Mouse (Mus musculus) limb, embryonic 15.5 days (tissue): ENCODE data around the gene C1qtnf9. TPM values are rescaled to one million over a fixed set of nuclear protein-coding genes. Genes with fewer than 3 reads are reported as not detected.

Experiments used
- ATAC-seq: fragments of 200-750 bp; cut with Nextera tagmentation; 2 replicates; pipeline ENCODE4 v1.8.0; 2017; ENCODE audit warnings: low read depth, moderate TSS enrichment; ENCODE audit not compliant: insufficient number of reproducible peaks, low FRiP score, low TSS enrichment
- H3K27ac ChIP-seq: fragments of 300-500 bp; sonication (generic); 2 replicates; pipeline ENCODE4 v1.5.1; 2015; ENCODE audit warnings: moderate library complexity, mild to moderate bottlenecking, inconsistent platforms
- H3K27me3 ChIP-seq: fragments of 300-500 bp; sonication (generic); 2 replicates; pipeline ENCODE4 v1.6.1; 2015; ENCODE audit warnings: inconsistent platforms
- H3K36me3 ChIP-seq: fragments of 300-500 bp; sonication (generic); 2 replicates; pipeline ENCODE4 v1.6.1; 2015; ENCODE audit warnings: inconsistent platforms
- H3K4me1 ChIP-seq: fragments of 300-500 bp; sonication (generic); 2 replicates; pipeline ENCODE4 v1.6.1; 2015; ENCODE audit warnings: inconsistent platforms
- H3K4me2 ChIP-seq: fragments of 300-500 bp; sonication (generic); 2 replicates; pipeline ENCODE4 v1.6.1; 2015; ENCODE audit warnings: mild to moderate bottlenecking, inconsistent platforms
- H3K4me3 ChIP-seq: fragments of 300-500 bp; sonication (generic); 2 replicates; pipeline ENCODE4 v1.5.1; 2015; ENCODE audit warnings: mild to moderate bottlenecking, inconsistent platforms
- H3K9ac ChIP-seq: fragments of 300-500 bp; sonication (generic); 2 replicates; pipeline ENCODE4 v1.6.1; 2015; ENCODE audit warnings: inconsistent platforms
- H3K9me3 ChIP-seq: fragments of 300-500 bp; sonication (generic); 2 replicates; pipeline ENCODE4 v1.6.1; 2016; ENCODE audit warnings: inconsistent platforms
- WGBS: fragments of 180-500 bp; shearing (Covaris S2); methylation state at CpG from one replicate; pipeline ENCODE4 v1.1.7; 2015; 5-methylcytosine and 5-hydroxymethylcytosine counted together
- polyA plus RNA-seq: library from polyadenylated mRNA; unstranded; fragments of >200 nt; fragmentation: Nextera tagmentation; extraction: Ambion mirVana; gene quantifications from 2 replicates; pipeline ENCODE4 v1.2.1, GENCODE M21; 2015

The C1qtnf9 gene
- polyA plus RNA-seq, 1 experiment from 2014 or later, result 6.3 TPM

DNA sequence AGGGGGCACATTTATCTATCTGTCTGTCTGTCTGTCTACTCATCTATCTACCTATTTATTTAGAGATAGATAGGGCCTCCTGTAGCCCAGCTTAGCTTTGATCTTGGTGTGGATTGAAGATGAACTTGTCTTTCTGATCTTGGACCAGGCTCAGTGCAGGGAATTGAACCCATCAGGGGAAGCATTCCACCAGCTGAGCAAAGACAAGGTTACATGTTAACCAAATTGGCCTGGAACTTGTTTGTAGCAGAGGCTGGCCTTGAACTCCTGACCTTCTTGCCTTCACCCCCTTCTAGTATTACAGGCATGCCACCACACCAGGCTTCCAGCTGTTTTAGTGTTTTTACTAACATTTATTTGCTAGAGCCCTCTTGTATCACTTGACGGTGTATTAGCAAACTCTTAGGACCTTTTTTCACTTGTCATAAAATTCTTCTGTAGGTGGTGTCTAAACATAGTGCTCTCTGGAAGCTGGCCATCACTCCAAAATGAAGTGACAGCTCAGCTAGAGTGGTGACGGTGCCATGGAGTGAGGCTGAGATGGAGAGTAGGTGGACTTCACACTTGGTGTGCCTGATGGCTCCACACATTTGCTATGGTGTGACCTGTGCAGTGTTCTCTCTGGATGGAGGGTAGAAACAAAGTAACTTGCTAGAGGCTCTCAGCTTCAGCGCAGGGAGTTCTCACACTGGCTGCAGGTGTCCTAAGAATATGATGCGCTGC lies 28.8 kb downstream of the C1qtnf9 start:
- H3K4me1 ChIP-seq, result 0 out of 2 replicates have a peak, but pooled peaks cover 2% of the 10 kb centered on the region
- H3K36me3 ChIP-seq, result peaks cover 32% of the 10 kb centered on the region
- no peaks in the 10 kb centered on the region for H3K9me3 ChIP-seq
- WGBS, result 77% methylated on average over 4 of the region's 4 CpGs
- H3K4me3 ChIP-seq, result no peak overlapping the region
- no peak overlapping the region for H3K4me2 ChIP-seq
- no peaks in the 10 kb centered on the region for H3K27me3 ChIP-seq
- no peak overlapping the region for H3K9ac ChIP-seq
- no peak overlapping the region for H3K27ac ChIP-seq
- ATAC-seq, result no peak

DNA sequence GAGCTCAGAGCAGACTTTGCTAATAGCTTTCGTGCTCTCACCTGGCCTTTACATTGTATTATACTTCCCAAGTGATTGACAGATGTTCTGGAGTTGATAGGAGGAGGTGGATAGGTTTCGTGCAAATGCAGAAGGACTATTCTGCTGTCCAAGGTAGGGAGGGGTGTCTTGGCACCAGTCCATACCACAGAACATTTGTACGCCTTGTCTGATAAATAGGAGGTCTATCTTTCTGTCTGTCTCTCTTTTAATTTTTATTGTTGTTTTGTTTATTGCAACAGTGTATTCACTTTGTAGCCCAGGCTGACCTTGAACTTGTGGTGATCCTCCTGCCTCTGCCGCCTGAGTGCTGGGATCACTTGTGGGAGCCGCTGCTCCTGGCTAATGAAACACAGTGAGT lies 29.7 kb downstream of the C1qtnf9 start:
- no peaks in the 10 kb centered on the region for H3K9me3 ChIP-seq
- ATAC-seq, result no peak
- 0 out of 2 replicates have a peak, but pooled peaks cover 2% of the 10 kb centered on the region for H3K4me1 ChIP-seq
- no peak overlapping the region for H3K4me2 ChIP-seq
- H3K27me3 ChIP-seq, result no peaks in the 10 kb centered on the region
- 90% methylated on average over 5 of the region's 5 CpGs for WGBS
- no peak overlapping the region for H3K27ac ChIP-seq
- H3K9ac ChIP-seq, result no peak overlapping the region
- H3K36me3 ChIP-seq, result peaks cover 34% of the 10 kb centered on the region
- no peak overlapping the region for H3K4me3 ChIP-seq

DNA sequence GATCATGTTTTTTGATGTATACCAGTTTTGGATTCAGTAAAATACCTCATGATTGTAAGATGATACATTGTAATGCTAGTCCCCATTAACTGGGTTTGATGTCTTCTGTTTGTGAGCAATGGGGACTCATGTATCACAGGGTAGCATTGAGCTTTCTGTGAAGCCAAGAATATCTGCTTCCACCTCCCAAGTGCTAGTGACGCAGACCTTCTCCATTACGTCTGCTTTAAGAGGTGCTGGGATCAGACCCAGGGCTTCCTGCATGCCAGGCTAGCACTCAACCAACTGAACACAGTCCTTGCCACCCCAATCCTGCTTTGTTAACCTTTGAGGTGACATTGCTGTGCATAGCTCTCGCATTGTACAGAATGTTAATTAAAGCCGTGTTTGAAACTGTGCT lies 30.8 kb downstream of the C1qtnf9 start:
- Histone ChIP-seq H3K4me1 (0 out of 2 replicates have a peak, but pooled peaks cover 2% of the 10 kb centered on the region), H3K36me3 (peaks cover 42% of the 10 kb centered on the region), H3K4me2 (no peak overlapping the region), H3K4me3 (no peak overlapping the region), H3K9ac (no peak overlapping the region), H3K9me3 (no peaks in the 10 kb centered on the region), H3K27ac (no peak overlapping the region), H3K27me3 (no peaks in the 10 kb centered on the region)
- 83% methylated on average over 4 of the region's 4 CpGs for whole genome bisulfite sequencing
- no peak for ATAC-seq

DNA sequence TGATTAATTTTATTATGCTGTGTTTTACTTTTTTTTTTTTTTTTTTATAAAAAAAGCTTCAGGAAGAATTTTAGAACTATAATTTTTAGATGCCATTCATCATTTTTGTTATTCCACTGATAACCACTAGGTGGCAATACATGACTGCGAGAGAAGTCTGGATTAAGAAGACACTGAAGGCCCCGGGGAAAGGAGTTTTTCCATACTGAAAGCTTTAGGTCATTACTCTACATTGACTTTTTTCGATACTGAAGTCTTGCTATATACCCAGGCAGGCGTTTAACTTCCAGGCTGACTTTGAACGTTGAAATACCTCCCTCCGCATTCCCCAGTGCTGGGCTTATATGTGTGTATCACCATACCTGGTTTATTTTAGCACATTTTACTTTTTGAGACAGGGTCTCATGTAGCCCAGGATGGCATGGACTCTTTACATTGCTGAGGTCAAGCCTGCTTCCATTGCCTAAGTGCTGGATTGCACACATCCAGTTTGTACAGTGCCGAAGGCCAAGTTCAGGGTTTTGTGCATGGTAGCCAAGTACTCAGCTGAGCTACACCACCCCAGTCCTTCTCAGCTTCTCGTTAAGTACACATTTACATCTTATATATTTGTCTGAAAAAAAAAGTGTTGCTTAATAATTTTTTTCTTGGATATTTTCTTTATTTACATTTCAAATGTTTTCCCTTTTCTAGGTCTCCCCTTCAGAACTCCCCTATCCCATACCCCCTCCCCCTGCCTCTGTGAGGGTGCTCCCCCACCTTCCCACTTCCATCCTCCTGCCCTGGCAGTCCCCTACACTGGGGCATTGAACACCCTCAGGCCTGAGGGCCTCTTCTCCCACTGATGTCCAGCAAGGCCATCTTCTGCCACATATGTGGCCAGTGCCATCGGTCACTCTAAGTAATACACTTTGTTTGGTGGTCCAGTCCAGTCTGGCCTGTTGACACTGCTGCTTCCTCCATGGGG lies 32.1 kb downstream of the C1qtnf9 start:
- Histone ChIP-seq H3K27me3 (no peaks in the 10 kb centered on the region), H3K9ac (no peak overlapping the region), H3K36me3 (peaks cover 48% of the 10 kb centered on the region), H3K27ac (no peak overlapping the region), H3K4me1 (0 out of 2 replicates have a peak, but pooled peaks cover 2% of the 10 kb centered on the region), H3K4me3 (no peak overlapping the region), H3K9me3 (no peaks in the 10 kb centered on the region), H3K4me2 (no peak overlapping the region)
- 42% methylated on average over 9 of the region's 9 CpGs for WGBS
- ATAC-seq, result no peak

DNA sequence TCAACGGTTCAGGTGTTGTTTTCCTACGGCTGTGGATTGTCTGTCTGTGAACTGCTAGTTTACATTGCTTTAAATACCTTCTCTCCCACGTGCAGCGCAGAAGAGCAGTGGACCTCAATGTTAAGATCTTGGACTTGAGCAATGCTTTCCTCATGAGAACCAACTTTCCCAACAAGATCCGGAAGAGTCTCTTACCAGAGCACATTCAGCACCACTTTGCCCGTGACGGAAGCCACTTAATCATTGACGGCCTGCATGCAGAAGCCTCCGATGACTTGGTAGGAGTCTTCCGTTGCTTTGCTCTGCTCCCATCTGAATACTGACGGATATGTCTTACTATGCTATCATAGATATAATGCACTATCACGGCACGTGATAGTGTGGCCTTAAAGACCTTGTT lies 34.1 kb downstream of the C1qtnf9 start:
- Histone ChIP-seq H3K27ac (no peak overlapping the region), H3K4me1 (peaks cover 3% of the 10 kb centered on the region; the same call in 1 of the 2 replicates), H3K4me3 (no peak overlapping the region), H3K4me2 (no peak overlapping the region), H3K9ac (no peak overlapping the region), H3K9me3 (no peaks in the 10 kb centered on the region), H3K36me3 (peaks cover 41% of the 10 kb centered on the region), H3K27me3 (no peaks in the 10 kb centered on the region)
- WGBS, result 94% methylated on average over 13 of the region's 13 CpGs
- ATAC-seq, result no peak

DNA sequence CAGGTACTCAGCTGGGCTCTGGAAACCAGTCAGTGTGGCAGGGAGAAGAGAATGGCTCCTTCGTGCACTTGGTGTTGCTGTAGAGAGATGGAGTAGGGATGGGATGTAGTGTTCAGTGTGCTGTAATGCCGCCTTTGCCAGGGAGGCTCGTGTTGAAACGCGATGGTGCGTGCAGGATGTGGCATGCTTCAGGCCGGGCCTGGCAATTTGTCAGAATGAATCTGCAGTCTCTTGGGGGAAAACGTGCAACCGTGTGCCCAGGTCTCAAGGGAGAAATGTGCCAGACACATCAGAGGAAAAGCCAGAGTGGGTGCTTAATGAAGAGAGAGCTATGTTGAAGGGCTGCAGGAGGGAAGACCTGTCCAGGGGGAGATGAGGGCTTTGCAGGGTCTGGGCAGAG lies 37.0 kb downstream of the C1qtnf9 start:
- Histone ChIP-seq H3K36me3 (peaks cover 32% of the 10 kb centered on the region), H3K9me3 (no peaks in the 10 kb centered on the region), H3K27ac (no peak overlapping the region), H3K27me3 (no peaks in the 10 kb centered on the region), H3K4me3 (no peak overlapping the region), H3K9ac (no peak overlapping the region), H3K4me2 (no peak overlapping the region), H3K4me1 (peaks cover 3% of the 10 kb centered on the region; the same call in 1 of the 2 replicates)
- no peak for ATAC-seq
- WGBS, result 76% methylated on average over 9 of the region's 9 CpGs

DNA sequence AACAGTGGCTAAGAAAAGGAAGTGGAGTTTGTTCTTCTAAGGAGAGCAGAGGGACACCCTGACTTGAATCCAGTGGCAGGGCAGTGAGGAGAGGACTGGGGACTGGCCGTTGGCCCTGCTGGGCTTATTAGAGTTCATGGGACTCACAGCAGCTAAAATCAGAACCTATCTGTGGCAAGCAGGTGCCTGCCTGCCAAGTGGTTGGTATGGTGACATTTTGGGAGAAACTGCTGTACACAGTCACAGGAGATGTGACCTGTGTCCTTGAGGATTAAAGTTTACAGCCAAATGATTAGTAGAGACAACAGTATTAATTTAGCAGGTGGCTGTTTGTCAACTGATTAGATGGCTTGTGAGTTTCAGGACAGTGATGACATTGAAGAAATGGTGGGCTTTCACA lies 37.9 kb downstream of the C1qtnf9 start:
- Histone ChIP-seq H3K9ac (no peak overlapping the region), H3K27ac (no peak overlapping the region), H3K4me3 (no peak overlapping the region), H3K9me3 (no peaks in the 10 kb centered on the region), H3K27me3 (no peaks in the 10 kb centered on the region), H3K4me2 (no peak overlapping the region), H3K4me1 (peaks cover 3% of the 10 kb centered on the region; the same call in 1 of the 2 replicates), H3K36me3 (peaks cover 32% of the 10 kb centered on the region)
- WGBS, result 88% methylated on average over 1 of the region's 1 CpGs
- no peak for ATAC-seq

DNA sequence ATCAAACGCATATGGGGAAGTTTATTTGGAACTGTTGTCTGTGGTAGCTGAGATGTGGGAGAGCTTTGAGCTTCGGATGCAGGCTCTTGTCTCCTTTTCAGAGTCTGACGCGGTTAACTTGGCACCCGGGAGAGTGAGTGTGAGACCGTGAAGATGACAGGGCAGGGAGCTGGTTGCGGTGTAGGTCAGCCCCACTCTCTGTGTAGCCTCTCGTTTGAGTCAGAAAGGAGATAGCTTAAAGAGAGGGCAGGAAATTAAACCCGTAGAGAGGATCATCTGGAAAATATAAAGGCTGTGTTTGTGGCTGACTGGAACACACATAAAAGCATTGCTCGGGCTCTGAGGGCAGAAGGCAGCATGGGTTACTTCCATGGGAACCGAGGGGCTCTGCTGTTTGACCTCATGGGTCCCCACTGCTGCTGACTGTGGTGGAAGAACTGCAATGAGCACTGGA lies 39.0 kb downstream of the C1qtnf9 start:
- H3K36me3 ChIP-seq, result peaks cover 35% of the 10 kb centered on the region
- H3K27ac ChIP-seq, result peak overlapping the region; percentile 28; the same call in 1 of the 2 replicates
- no peak overlapping the region for H3K4me3 ChIP-seq
- no peak overlapping the region for H3K9ac ChIP-seq
- 0 out of 2 replicates have a peak, but pooled peaks have one; percentile 44 for ATAC-seq
- H3K27me3 ChIP-seq, result no peaks in the 10 kb centered on the region
- no peak overlapping the region for H3K4me2 ChIP-seq
- peaks cover 3% of the 10 kb centered on the region; the same call in 1 of the 2 replicates for H3K4me1 ChIP-seq
- 29% methylated on average over 11 of the region's 11 CpGs for WGBS
- H3K9me3 ChIP-seq, result no peaks in the 10 kb centered on the region

DNA sequence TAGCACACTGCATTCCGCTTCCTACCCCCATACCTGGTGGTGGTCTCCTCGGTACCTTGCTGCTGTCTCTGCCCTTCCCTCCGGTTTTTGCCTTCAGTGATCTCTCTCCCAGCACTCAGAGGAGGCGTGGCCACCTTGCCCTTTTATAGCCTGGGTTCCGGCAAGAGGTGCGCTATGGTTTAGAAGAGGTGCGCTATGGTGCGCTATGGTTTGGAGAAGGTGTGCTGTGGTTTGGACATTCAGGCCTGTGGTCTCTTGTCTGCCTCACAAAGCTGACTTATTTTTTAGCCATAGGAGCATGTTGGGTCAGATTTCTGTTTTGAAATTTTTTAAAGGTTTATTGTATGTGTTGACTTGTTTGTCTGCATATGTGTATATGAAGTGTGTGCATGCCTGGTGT lies 41.9 kb downstream of the C1qtnf9 start:
- WGBS, result 88% methylated on average over 8 of the region's 8 CpGs
- H3K27me3 ChIP-seq, result no peaks in the 10 kb centered on the region

DNA sequence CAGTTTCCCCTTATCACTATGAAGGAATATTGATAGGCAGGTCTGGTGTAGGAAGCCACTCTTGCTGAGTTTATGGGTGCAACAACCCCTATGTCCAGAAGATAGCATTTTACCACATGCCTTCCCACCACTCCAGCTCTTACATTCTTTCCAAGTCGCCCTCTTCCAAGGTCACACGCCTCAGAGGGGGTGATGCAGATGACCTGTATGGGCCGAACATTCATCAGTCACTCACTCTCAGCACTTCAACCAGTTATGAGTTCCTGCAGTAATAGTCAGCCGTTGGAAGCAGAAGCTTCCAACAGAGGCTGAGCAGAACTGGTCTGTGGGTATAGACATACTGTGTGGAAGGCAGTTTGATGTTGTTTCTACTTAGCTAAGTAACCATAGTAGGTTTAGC lies 43.6 kb downstream of the C1qtnf9 start:
- H3K9me3 ChIP-seq, result no peaks in the 10 kb centered on the region
- H3K27me3 ChIP-seq, result no peaks in the 10 kb centered on the region
- no peak overlapping the region for H3K9ac ChIP-seq
- ATAC-seq, result no peak
- H3K4me3 ChIP-seq, result no peak overlapping the region
- 92% methylated on average over 4 of the region's 4 CpGs for WGBS
- H3K4me2 ChIP-seq, result no peak overlapping the region
- H3K4me1 ChIP-seq, result peaks cover 3% of the 10 kb centered on the region; the same call in 1 of the 2 replicates
- H3K36me3 ChIP-seq, result peaks cover 32% of the 10 kb centered on the region
- no peak overlapping the region for H3K27ac ChIP-seq

More for the DNA sequence above, 41.9 kb downstream of the C1qtnf9 start:
- H3K4me3 ChIP-seq, result no peak overlapping the region
- peaks cover 3% of the 10 kb centered on the region; the same call in 1 of the 2 replicates for H3K4me1 ChIP-seq
- H3K9me3 ChIP-seq, result no peaks in the 10 kb centered on the region
- no peak overlapping the region for H3K9ac ChIP-seq
- peaks cover 28% of the 10 kb centered on the region for H3K36me3 ChIP-seq
- no peak for ATAC-seq
- no peak overlapping the region for H3K4me2 ChIP-seq
- H3K27ac ChIP-seq, result no peak overlapping the region

DNA sequence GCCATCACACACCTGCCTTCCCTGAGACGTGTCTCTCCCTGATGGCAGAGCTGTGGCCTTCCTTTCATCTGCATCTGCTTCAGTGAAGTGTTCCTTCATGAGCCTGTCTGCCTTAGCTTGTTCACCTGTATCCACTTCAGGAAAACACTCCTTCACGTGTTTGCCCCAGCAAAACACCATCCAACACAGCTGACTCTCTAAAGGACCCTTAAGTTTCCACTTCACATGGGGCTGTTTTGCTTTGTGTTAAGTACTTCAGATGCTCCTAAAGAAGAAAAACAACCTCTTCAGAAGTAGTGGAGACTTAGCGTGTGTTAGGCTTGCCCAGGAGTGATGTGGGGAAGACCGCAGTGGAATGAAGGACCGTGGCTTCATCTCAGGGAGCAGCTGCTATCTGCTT lies 47.2 kb downstream of the C1qtnf9 start:
- Histone ChIP-seq H3K4me1 (peaks cover 2% of the 10 kb centered on the region; the same call in 1 of the 2 replicates), H3K4me3 (no peak overlapping the region), H3K9ac (no peak overlapping the region), H3K27me3 (no peaks in the 10 kb centered on the region), H3K9me3 (no peaks in the 10 kb centered on the region), H3K36me3 (peaks cover 29% of the 10 kb centered on the region), H3K27ac (no peak overlapping the region), H3K4me2 (no peak overlapping the region)
- ATAC-seq, result no peak
- WGBS, result 83% methylated on average over 5 of the region's 5 CpGs
